Mouse (Mus musculus): ENCODE data around the gene Olfr1360. TPM values are rescaled to one million over a fixed set of nuclear protein-coding genes. Genes with fewer than 3 reads are reported as not detected.

The Olfr1360 gene
- polyA plus RNA-seq, 1 experiment from 2014 or later = not detected

DNA sequence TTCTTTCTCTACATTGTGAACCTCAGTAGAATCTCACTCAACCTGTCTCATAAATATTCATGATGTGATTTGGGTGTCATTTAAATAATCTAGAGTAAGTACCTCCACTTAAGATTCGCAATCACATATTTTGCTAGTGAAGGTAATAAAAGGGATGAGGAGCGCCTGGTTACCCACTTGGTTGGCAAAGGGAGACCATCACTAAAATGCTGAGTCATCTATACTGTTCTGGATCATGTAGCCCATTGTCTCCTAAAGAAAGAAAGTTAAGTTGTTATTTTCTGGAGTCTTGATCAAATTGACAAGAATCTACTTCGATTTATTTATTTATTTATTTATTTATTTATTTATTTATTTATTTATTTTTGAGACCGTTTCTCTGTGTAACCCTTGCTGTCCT is 29.5 kb upstream of the Olfr1360 start:
- Histone ChIP-seq H3K4me2 (ENCODE audit: low read length) (no peak overlapping the region), H3K9me3 (ENCODE audit: control insufficient read depth, low read length) (no peaks in the 10 kb centered on the region), H3K9ac (ENCODE audit: low read length) (no peak overlapping the region), H3K4me3 (ENCODE audit: low read depth, low read length) (no peak overlapping the region), H3K36me3 (ENCODE audit: control insufficient read depth, insufficient read depth, low read length) (no peaks in the 10 kb centered on the region), H3K27ac (ENCODE audit: low read depth) (no peak overlapping the region), H3K4me1 (replicated peaks; ENCODE audit: control insufficient read depth, insufficient read depth, low read length) (no peaks in the 10 kb centered on the region), H3K27me3 (replicated peaks; ENCODE audit: control insufficient read depth, insufficient read depth, low read length) (no peaks in the 10 kb centered on the region)
- WGBS = 71% methylated on average over 4 of the region's 4 CpGs
- ATAC-seq (replicated peaks; ENCODE audit: low FRiP score, low TSS enrichment, low read depth) (no peak), DNase-seq (ENCODE audit: low spot score) (no peak)

DNA sequence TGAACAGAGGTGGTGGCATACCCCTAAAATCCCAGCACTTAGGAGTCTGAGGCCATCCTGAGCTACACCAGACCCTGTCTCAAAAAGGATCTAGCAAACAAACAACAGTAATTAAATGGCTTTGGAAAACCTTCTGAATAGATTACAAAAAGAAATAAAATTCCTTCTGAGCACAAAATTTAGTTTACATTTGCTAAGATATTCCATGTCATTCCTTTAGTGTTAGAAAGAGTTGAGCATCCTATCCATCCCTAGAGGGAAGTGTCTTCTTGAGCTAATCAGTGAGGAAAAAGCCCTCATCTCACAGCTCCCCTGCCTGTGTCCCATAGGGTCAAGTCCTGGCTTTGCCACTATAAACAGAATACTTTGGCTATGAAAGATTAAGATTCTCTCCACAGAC is 20.6 kb upstream of the Olfr1360 start, which contains the start of gene Olfr1359:
Gene Olfr1359 (plus strand): TSS at position 301 of the 400 bp plus-strand sequence.
- Histone ChIP-seq H3K9ac (ENCODE audit: low read length) (no peak within 1 kb of the TSS), H3K9me3 (ENCODE audit: control insufficient read depth, low read length) (no peaks in the 10 kb centered on the region), H3K27me3 (replicated peaks; ENCODE audit: control insufficient read depth, insufficient read depth, low read length) (no peaks in the 10 kb centered on the region), H3K4me3 (ENCODE audit: low read depth, low read length) (no peak within 1 kb of the TSS), H3K36me3 (ENCODE audit: control insufficient read depth, insufficient read depth, low read length) (no peaks in the 10 kb centered on the region), H3K27ac (ENCODE audit: low read depth) (no peak within 1 kb of the TSS), H3K4me1 (replicated peaks; ENCODE audit: control insufficient read depth, insufficient read depth, low read length) (no peaks in the 10 kb centered on the region), H3K4me2 (ENCODE audit: low read length) (no peak within 1 kb of the TSS)
- ATAC-seq (replicated peaks; ENCODE audit: low FRiP score, low TSS enrichment, low read depth) (no peak), DNase-seq (ENCODE audit: low spot score) (no peak)

DNA sequence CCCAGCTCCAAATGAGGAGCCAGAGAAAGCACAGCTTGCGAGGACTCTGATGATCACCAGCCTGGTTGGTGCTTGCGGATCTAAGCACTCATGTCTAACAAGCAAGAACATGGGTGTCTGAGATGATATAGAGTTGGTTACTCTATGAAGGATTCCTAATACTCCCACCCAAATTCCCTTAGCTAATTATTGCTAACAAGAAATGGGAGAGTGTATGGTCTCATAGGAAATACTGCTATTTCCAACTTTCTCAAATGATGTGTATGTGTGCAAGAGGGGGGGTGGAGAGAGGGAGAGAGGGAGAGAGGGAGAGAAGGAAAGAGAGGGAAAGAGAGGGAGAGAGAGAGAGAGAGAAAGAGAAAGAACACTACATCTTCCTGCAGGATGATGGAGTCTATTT is 13.9 kb downstream of the Olfr1360 start, which contains the start of gene Olfr1361:
Gene Olfr1361 (minus strand): TSS at position 101 of the 400 bp plus-strand sequence.
- 50% methylated on average over 2 of the region's 2 CpGs for WGBS
- H3K9me3 ChIP-seq (ENCODE audit: control insufficient read depth, low read length) = no peaks in the 10 kb centered on the region

DNA sequence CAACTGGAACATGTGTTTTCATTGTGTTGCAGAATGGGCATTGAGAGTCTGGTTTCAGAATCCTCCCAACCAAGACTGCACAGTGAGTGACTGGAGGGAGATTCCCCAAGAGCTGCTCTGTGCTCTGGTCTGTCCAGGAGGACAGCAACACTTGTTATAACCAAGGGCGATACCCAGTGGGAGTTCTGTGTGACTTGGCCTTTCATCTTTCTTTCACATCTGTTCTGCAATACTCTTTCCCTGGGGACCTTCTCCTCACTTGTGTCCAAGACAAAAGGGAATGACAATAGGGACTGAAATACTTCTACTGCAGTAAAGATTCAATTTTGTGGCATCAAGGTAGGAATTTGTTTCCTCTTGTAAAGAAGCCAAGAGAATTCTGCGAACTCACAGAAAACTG is 34.8 kb downstream of the Olfr1360 start, which contains the start of gene Olfr11:
Gene Olfr11 (minus strand): TSS at position 101 of the 400 bp plus-strand sequence.
- WGBS = 86% methylated on average over 2 of the region's 2 CpGs
- Histone ChIP-seq H3K4me3 (ENCODE audit: low read depth, low read length) (no peak within 1 kb of the TSS), H3K4me1 (replicated peaks; ENCODE audit: control insufficient read depth, insufficient read depth, low read length) (no peaks in the 10 kb centered on the region), H3K9me3 (ENCODE audit: control insufficient read depth, low read length) (no peaks in the 10 kb centered on the region), H3K36me3 (ENCODE audit: control insufficient read depth, insufficient read depth, low read length) (no peaks in the 10 kb centered on the region), H3K9ac (ENCODE audit: low read length) (no peak within 1 kb of the TSS), H3K27ac (ENCODE audit: low read depth) (no peak within 1 kb of the TSS), H3K4me2 (ENCODE audit: low read length) (no peak within 1 kb of the TSS), H3K27me3 (replicated peaks; ENCODE audit: control insufficient read depth, insufficient read depth, low read length) (no peaks in the 10 kb centered on the region)
- no peak for DNase-seq (ENCODE audit: low spot score)
- ATAC-seq (replicated peaks; ENCODE audit: low FRiP score, low TSS enrichment, low read depth) = no peak

More for the DNA sequence above, 13.9 kb downstream of the Olfr1360 start, which contains the start of gene Olfr1361:
- Histone ChIP-seq H3K9ac (ENCODE audit: low read length) (no peak within 1 kb of the TSS), H3K27me3 (replicated peaks; ENCODE audit: control insufficient read depth, insufficient read depth, low read length) (no peaks in the 10 kb centered on the region), H3K4me3 (ENCODE audit: low read depth, low read length) (no peak within 1 kb of the TSS), H3K36me3 (ENCODE audit: control insufficient read depth, insufficient read depth, low read length) (no peaks in the 10 kb centered on the region), H3K4me1 (replicated peaks; ENCODE audit: control insufficient read depth, insufficient read depth, low read length) (no peaks in the 10 kb centered on the region), H3K27ac (ENCODE audit: low read depth) (no peak within 1 kb of the TSS), H3K4me2 (ENCODE audit: low read length) (no peak within 1 kb of the TSS)
- no peak for ATAC-seq (replicated peaks; ENCODE audit: low FRiP score, low TSS enrichment, low read depth)
- DNase-seq (ENCODE audit: low spot score) = no peak

Small RNA genes lying within 50 kb of the gene (microRNA-seq; reads per million reads assigned to microRNA genes)
- gene Gm44357 (not detected), gene Gm44367 (not detected)

Other genes starting within 250 kb of the Olfr1360 start
- gene Pgbd1, start 236.3 kb downstream of the Olfr1360 start, polyA plus RNA-seq (2014; fragmentation: Nextera tagmentation; extraction: Ambion mirVana) = 2.7 and 3.2 TPM in 2 replicates
- gene Zscan26, start 223.7 kb downstream of the Olfr1360 start, polyA plus RNA-seq (2014; fragmentation: Nextera tagmentation; extraction: Ambion mirVana) = 23.0 and 29.7 TPM in 2 replicates
- 2.1 and 2.6 TPM in 2 replicates for gene Nkapl, start 208.9 kb downstream of the Olfr1360 start, polyA plus RNA-seq (2014; fragmentation: Nextera tagmentation; extraction: Ambion mirVana)
- gene Zkscan4, start 198.5 kb downstream of the Olfr1360 start, polyA plus RNA-seq (2014; fragmentation: Nextera tagmentation; extraction: Ambion mirVana) = 3.3 and 3.4 TPM in 2 replicates
- not detected in 2 replicates for gene Gm10065, start 198.0 kb downstream of the Olfr1360 start, polyA plus RNA-seq (2014; fragmentation: Nextera tagmentation; extraction: Ambion mirVana)
- 0.22 and 0.32 TPM in 2 replicates for gene AK157302, start 182.2 kb downstream of the Olfr1360 start, polyA plus RNA-seq (2014; fragmentation: Nextera tagmentation; extraction: Ambion mirVana)
- 5.6 and 8.3 TPM in 2 replicates for gene Gm11273, start 176.0 kb downstream of the Olfr1360 start, polyA plus RNA-seq (2014; fragmentation: Nextera tagmentation; extraction: Ambion mirVana)
- gene Zkscan8, start 146.3 kb downstream of the Olfr1360 start, polyA plus RNA-seq (2014; fragmentation: Nextera tagmentation; extraction: Ambion mirVana) = 8.2 and 9.6 TPM in 2 replicates
- gene Olfr1366, start 134.6 kb downstream of the Olfr1360 start, polyA plus RNA-seq (2014; fragmentation: Nextera tagmentation; extraction: Ambion mirVana) = 0.05 and 0.16 TPM in 2 replicates
- not detected in 2 replicates for gene Olfr1535, start 117.5 kb downstream of the Olfr1360 start, polyA plus RNA-seq (2014; fragmentation: Nextera tagmentation; extraction: Ambion mirVana)
- not detected in 2 replicates for gene Olfr1364, start 95.6 kb downstream of the Olfr1360 start, polyA plus RNA-seq (2014; fragmentation: Nextera tagmentation; extraction: Ambion mirVana)
- gene Olfr1362, start 63.4 kb downstream of the Olfr1360 start, polyA plus RNA-seq (2014; fragmentation: Nextera tagmentation; extraction: Ambion mirVana) = not detected in 2 replicates
- not detected in 2 replicates for gene Olfr11, start 34.9 kb downstream of the Olfr1360 start, polyA plus RNA-seq (2014; fragmentation: Nextera tagmentation; extraction: Ambion mirVana)
- not detected in 2 replicates for gene Olfr1361, start 14.0 kb downstream of the Olfr1360 start, polyA plus RNA-seq (2014; fragmentation: Nextera tagmentation; extraction: Ambion mirVana)
- gene Olfr1359, start 20.7 kb upstream of the Olfr1360 start, polyA plus RNA-seq (2014; fragmentation: Nextera tagmentation; extraction: Ambion mirVana) = not detected in 2 replicates
- gene Hist1h2bl, start 38.7 kb upstream of the Olfr1360 start, polyA plus RNA-seq (2014; fragmentation: Nextera tagmentation; extraction: Ambion mirVana) = 3.5 and 4.9 TPM in 2 replicates
- gene Hist1h2ai, start 39.0 kb upstream of the Olfr1360 start, polyA plus RNA-seq (2014; fragmentation: Nextera tagmentation; extraction: Ambion mirVana) = 26.2 and 47.7 TPM in 2 replicates
- 7.7 and 18.4 TPM in 2 replicates for gene Hist1h3h, start 40.3 kb upstream of the Olfr1360 start, polyA plus RNA-seq (2014; fragmentation: Nextera tagmentation; extraction: Ambion mirVana)
- gene Hist1h2bm, start 44.6 kb upstream of the Olfr1360 start, polyA plus RNA-seq (2014; fragmentation: Nextera tagmentation; extraction: Ambion mirVana) = 4.0 and 5.3 TPM in 2 replicates
- gene Hist1h4j, start 57.7 kb upstream of the Olfr1360 start, polyA plus RNA-seq (2014; fragmentation: Nextera tagmentation; extraction: Ambion mirVana) = 2.2 and 2.3 TPM in 2 replicates
- 7.2 and 10.8 TPM in 2 replicates for gene Hist1h4k, start 73.1 kb upstream of the Olfr1360 start, polyA plus RNA-seq (2014; fragmentation: Nextera tagmentation; extraction: Ambion mirVana)
- gene Hist1h2ak, start 76.4 kb upstream of the Olfr1360 start, polyA plus RNA-seq (2014; fragmentation: Nextera tagmentation; extraction: Ambion mirVana) = 18.2 and 18.4 TPM in 2 replicates
- 3.2 and 3.7 TPM in 2 replicates for gene Hist1h2bn, start 76.7 kb upstream of the Olfr1360 start, polyA plus RNA-seq (2014; fragmentation: Nextera tagmentation; extraction: Ambion mirVana)
- 16.0 and 16.8 TPM in 2 replicates for gene Hist1h1b, start 103.2 kb upstream of the Olfr1360 start, polyA plus RNA-seq (2014; fragmentation: Nextera tagmentation; extraction: Ambion mirVana)
- gene Hist1h3i, start 106.0 kb upstream of the Olfr1360 start, polyA plus RNA-seq (2014; fragmentation: Nextera tagmentation; extraction: Ambion mirVana) = 188 and 230 TPM in 2 replicates
- gene Hist1h2an, start 109.8 kb upstream of the Olfr1360 start, polyA plus RNA-seq (2014; fragmentation: Nextera tagmentation; extraction: Ambion mirVana) = 10.1 TPM in 1 of 2 replicates, not detected in the other
- 0.74 and 1.8 TPM in 2 replicates for gene Hist1h2bp, start 110.1 kb upstream of the Olfr1360 start, polyA plus RNA-seq (2014; fragmentation: Nextera tagmentation; extraction: Ambion mirVana)
- 19.9 and 23.4 TPM in 2 replicates for gene Hist1h2bq, start 132.8 kb upstream of the Olfr1360 start, polyA plus RNA-seq (2014; fragmentation: Nextera tagmentation; extraction: Ambion mirVana)
- gene Hist1h2ao, start 133.1 kb upstream of the Olfr1360 start, polyA plus RNA-seq (2014; fragmentation: Nextera tagmentation; extraction: Ambion mirVana) = 4.0 TPM in 1 of 2 replicates, not detected in the other
- gene Hist1h4m, start 134.3 kb upstream of the Olfr1360 start, polyA plus RNA-seq (2014; fragmentation: Nextera tagmentation; extraction: Ambion mirVana) = not detected in 2 replicates
- 20.6 and 22.9 TPM in 2 replicates for gene Hist1h4n, start 154.8 kb upstream of the Olfr1360 start, polyA plus RNA-seq (2014; fragmentation: Nextera tagmentation; extraction: Ambion mirVana)
- 4,338 and 4,830 TPM in 2 replicates for gene Hist1h2ap, start 156.1 kb upstream of the Olfr1360 start, polyA plus RNA-seq (2014; fragmentation: Nextera tagmentation; extraction: Ambion mirVana)
- gene Hist1h2br, start 156.3 kb upstream of the Olfr1360 start, polyA plus RNA-seq (2014; fragmentation: Nextera tagmentation; extraction: Ambion mirVana) = 22.1 and 24.2 TPM in 2 replicates